Mouse (Mus musculus): ENCODE measurements around the gene Melk.

DNA sequence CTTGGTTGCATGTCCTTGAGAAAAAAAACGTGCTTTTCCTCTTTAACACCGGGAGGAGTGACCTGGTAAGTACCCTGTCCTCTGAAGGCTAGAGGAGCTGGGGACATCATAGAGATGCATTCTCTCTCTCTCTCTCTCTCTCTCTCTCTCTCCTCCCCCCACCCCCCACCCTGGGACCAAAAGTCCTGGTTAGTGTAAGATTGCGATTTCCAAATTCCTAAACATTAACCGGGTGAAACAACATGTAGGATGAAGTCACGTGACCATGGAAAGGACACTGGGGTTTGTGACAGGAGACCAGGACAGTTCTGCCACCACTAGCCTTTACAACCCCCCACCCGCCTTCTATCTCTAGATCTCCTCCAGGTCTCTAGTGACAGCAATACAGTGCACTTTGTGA, 47.5 kb upstream of the Melk start:
- no peak for TF ChIP-seq GATA1 (IDR thresholded peaks at IDR 0.05; ENCODE audit: low read length)
- TF ChIP-seq TAL1 (IDR thresholded peaks at IDR 0.05; ENCODE audit: low read length), result no peak

All from erythroblast, embryonic 14.5 days (primary cell).